Mouse (Mus musculus) stomach, embryonic 14.5 days (tissue): ENCODE results near the gene Tff2. TPM values are rescaled to one million over a fixed set of nuclear protein-coding genes. Genes with fewer than 3 reads are reported as not detected.

Source experiments
- ATAC-seq: fragments of 200-750 bp; cut with Nextera tagmentation; 2 replicates; pipeline ENCODE4 v1.8.0; 2017; ENCODE audit warnings: low read depth, moderate TSS enrichment; ENCODE audit not compliant: insufficient number of reproducible peaks, insufficient read depth, low FRiP score
- H3K27ac ChIP-seq: fragments of 300-500 bp; sonication (generic); 2 replicates; pipeline ENCODE4 v1.5.1; 2014; ENCODE audit warnings: mild to moderate bottlenecking, low read length, moderate library complexity, mixed read lengths
- H3K27me3 ChIP-seq: fragments of 300-500 bp; sonication (generic); 2 replicates; pipeline ENCODE4 v1.6.1; 2014; ENCODE audit warnings: low read length, control low read depth, mixed read lengths; ENCODE audit not compliant: control insufficient read depth, insufficient read depth
- H3K36me3 ChIP-seq: fragments of 300-500 bp; sonication (generic); 2 replicates; pipeline ENCODE4 v1.6.1; 2014; ENCODE audit warnings: mild to moderate bottlenecking, control low read depth, low read length, moderate library complexity, mixed read lengths; ENCODE audit not compliant: control insufficient read depth, insufficient read depth
- H3K4me1 ChIP-seq: fragments of 300-500 bp; sonication (generic); 2 replicates; pipeline ENCODE4 v1.6.1; 2014; ENCODE audit warnings: low read length, control low read depth, mixed read lengths; ENCODE audit not compliant: control insufficient read depth, insufficient read depth
- H3K4me2 ChIP-seq: fragments of 300-500 bp; sonication (generic); replicated peaks from 2 replicates; pipeline ENCODE4 v1.6.1; 2014; ENCODE audit warnings: low read depth, low read length, control low read depth
- H3K4me3 ChIP-seq: fragments of 300-500 bp; sonication (generic); 2 replicates; pipeline ENCODE4 v1.5.1; 2014; ENCODE audit warnings: low read depth, low read length, control low read depth
- H3K9ac ChIP-seq: fragments of 300-500 bp; sonication (generic); replicated peaks from 2 replicates; pipeline ENCODE4 v1.6.1; 2014; ENCODE audit warnings: low read depth, mild to moderate bottlenecking, control low read depth, low read length, moderate library complexity, mixed read lengths
- H3K9me3 ChIP-seq: fragments of 300-500 bp; sonication (generic); 2 replicates; pipeline ENCODE4 v1.6.1; 2016; ENCODE audit warnings: low read depth, low read length, control low read depth; ENCODE audit not compliant: control insufficient read depth
- WGBS: fragments of 180-500 bp; shearing (Covaris S2); extraction: QIAGEN DNeasy Blood & Tissue Kit; methylation state at CpG from one replicate; pipeline ENCODE4 v1.1.7; 2014; 5-methylcytosine and 5-hydroxymethylcytosine counted together
- polyA plus RNA-seq: library from polyadenylated mRNA; unstranded; fragments of >200 nt; fragmentation: Nextera tagmentation; extraction: Ambion mirVana; gene quantifications from 2 replicates; pipeline ENCODE4 v1.2.1, GENCODE M21; 2014

Gene Tff2
- polyA plus RNA-seq, 1 experiment from 2014 or later: 17.7 TPM

DNA sequence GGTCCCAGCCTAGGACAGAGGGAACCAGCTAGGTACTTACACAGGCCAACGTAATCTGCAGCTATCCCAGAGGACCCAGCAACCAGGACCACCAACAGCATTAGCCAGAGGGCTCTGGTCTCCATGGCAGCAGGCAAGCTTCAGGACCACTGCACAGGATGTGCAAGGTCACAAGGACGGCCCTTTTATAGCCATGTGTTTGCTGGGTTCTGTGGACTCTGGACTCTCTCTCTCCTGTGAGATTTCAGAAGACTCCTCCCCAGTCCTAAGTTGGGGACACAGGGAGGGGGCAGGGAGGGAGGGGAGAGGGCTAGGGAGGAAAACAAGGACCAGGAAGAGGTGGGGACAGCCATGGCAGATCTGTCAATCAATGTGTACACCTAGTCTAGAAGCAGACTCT lies 14.6 kb downstream of the Tff2 start, which contains the start of gene Tff3:
Tff3 (minus strand) TSS at position 195 of the 400 bp plus-strand sequence.
- 0 out of 2 replicates have a peak, but pooled peaks have one; percentile 33 for ATAC-seq
- 26% methylated on average over 2 of the region's 2 CpGs for WGBS

DNA sequence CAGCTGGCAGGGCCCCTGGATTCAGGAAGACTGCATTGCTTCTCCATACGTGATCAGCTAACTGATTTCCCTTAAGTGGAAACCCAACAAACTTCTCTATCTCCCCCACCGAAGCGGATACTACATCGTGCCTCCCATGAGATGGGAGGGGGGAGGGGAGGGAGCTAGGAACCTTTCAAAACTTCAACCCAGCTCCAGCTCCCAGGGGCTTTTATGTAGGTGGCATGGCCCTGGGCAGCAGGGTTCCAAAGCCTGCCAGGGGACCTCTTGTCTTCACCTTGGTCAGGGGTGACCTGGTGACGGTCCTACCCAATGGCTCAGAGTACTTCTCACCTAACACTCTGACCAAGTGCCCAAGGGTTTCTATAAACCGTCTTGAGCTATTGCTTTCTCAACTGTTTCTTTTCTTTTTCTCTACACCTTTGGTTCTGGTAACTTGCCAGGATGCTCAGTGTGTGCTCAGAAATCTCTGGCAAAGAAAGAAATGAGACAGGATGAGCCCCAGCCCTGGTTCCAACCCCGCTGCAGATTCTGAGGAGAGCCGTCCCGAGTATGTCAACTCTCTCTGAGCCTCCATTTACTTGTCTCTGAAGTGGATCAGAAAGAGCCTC lies 15.3 kb downstream of the Tff2 start:
- Histone ChIP-seq H3K36me3 (no peaks in the 10 kb centered on the region), H3K9me3 (no peaks in the 10 kb centered on the region), H3K4me2 (no peak overlapping the region), H3K9ac (no peak overlapping the region), H3K27me3 (no peaks in the 10 kb centered on the region), H3K4me1 (no peaks in the 10 kb centered on the region; the same call in 1 of the 2 replicates), H3K4me3 (no peak overlapping the region), H3K27ac (no peak overlapping the region)
- ATAC-seq: no peak
- 83% methylated on average over 9 of the region's 9 CpGs for WGBS

More for the DNA sequence above, 14.6 kb downstream of the Tff2 start, which contains the start of gene Tff3:
- H3K9ac ChIP-seq: no peak within 1 kb of the TSS
- H3K27me3 ChIP-seq: no peaks in the 10 kb centered on the region
- no peak within 1 kb of the TSS for H3K4me3 ChIP-seq
- H3K4me2 ChIP-seq: no peak within 1 kb of the TSS
- no peaks in the 10 kb centered on the region for H3K36me3 ChIP-seq
- H3K4me1 ChIP-seq: no peaks in the 10 kb centered on the region; the same call in 1 of the 2 replicates
- H3K9me3 ChIP-seq: no peaks in the 10 kb centered on the region
- no peak within 1 kb of the TSS for H3K27ac ChIP-seq

DNA sequence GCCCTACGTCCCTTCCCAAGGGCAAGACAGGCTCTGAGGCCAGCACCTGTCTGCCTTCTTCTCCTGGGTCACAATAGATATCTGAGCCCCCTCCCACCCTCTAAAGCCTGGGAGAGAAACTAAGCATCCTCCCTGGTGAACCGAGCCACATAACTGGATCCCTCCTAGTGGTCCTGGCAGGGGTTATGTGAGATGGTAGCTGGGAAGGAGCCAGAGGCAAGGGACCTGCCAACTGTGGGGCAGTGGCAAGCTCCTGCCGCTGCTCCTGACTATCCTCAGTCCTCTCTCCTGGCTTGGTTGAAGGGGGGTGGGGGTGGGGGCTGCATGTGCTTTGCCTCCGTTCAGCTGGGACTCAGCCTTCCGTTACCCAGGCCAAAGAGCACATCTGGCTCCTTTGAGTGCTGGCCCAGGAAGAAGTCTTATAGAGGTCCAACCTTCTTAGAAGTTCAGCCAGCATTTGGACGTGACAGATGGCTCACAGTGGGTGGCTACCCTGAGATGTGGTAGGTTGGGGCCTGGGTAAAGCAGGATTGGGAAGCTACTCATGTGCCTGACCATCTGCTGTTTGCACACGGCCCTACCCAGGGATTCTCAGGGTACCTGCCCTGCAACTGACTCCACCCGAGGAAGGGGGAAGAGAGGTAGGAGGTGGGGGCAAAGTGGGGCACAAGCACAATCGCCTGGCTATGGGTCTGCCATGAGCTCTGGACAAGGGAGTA lies 18.4 kb downstream of the Tff2 start:
- Histone ChIP-seq H3K4me3 (no peak overlapping the region), H3K27ac (no peak overlapping the region), H3K9me3 (no peaks in the 10 kb centered on the region), H3K36me3 (no peaks in the 10 kb centered on the region), H3K4me1 (no peaks in the 10 kb centered on the region), H3K9ac (no peak overlapping the region), H3K27me3 (no peaks in the 10 kb centered on the region), H3K4me2 (no peak overlapping the region)
- 41% methylated on average over 9 of the region's 9 CpGs for WGBS
- ATAC-seq: no peak

DNA sequence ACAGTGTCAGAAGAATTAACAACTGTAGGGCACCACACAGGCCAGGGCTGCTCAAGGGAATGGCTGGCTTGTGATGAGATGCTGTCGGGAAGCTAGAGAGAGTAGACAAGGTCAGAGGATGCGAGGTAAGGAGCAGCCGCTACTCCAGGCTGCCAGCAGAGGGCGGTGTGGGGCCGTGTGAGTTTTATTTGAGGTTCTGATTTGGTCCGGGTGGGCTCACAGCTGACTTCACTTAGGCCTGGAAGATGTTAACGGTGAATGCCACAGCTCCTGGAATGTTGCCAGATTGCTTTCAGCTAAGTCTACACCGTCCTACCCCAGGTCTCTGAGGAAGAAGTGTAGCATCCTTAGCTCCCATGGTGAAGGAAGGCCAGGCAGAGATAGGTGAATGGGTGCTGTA lies 22.1 kb downstream of the Tff2 start:
- H3K4me3 ChIP-seq: no peak overlapping the region
- no peak for ATAC-seq
- H3K27ac ChIP-seq: no peak overlapping the region
- WGBS: 12% methylated on average over 8 of the region's 8 CpGs
- no peaks in the 10 kb centered on the region for H3K36me3 ChIP-seq
- no peak overlapping the region for H3K4me2 ChIP-seq
- H3K9ac ChIP-seq: no peak overlapping the region
- H3K4me1 ChIP-seq: no peaks in the 10 kb centered on the region
- no peaks in the 10 kb centered on the region for H3K9me3 ChIP-seq
- H3K27me3 ChIP-seq: no peaks in the 10 kb centered on the region

DNA sequence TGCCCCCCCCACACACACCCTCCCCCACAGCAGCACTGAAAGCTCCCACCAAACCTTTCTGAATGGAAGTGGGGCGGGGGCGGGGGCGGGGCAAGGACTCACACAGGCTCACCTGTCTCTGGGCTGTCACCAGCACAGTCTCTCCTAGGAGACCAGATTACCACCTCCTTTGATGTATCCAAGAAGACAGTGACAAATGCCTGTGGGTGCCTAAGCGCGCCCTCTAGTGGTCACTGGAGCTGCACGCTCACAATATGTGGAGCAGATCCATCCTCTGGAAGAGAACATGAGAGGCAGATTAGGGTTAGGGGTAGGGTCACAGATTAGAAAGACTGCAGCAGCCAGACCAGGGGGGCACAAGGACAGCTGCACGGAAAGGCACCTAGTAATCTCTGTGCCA lies 24.7 kb downstream of the Tff2 start:
- no peaks in the 10 kb centered on the region for H3K27me3 ChIP-seq
- no peak for ATAC-seq

DNA sequence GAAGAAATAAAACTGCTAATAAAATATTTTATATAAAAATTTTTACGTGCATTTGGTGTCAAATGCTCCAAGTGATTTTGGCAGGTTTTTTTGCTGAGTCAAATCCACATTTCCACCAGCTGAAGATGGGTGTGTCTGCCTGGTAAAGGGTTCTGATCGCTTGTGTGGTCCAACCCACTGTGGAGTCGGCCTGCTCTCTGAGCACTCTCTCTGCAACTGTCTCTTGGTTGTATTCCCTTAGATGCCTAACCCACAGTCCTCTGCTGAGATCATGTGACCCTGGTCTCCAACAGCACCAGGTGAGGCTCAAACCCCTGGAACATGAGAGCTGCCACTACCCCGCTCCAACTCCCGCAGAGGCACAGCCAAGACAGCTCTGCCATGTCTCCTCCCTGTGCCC lies 26.1 kb downstream of the Tff2 start:
- Histone ChIP-seq H3K27ac (no peak overlapping the region), H3K4me2 (no peak overlapping the region), H3K36me3 (no peaks in the 10 kb centered on the region), H3K4me3 (no peak overlapping the region), H3K9ac (no peak overlapping the region), H3K4me1 (no peaks in the 10 kb centered on the region), H3K9me3 (no peaks in the 10 kb centered on the region), H3K27me3 (no peaks in the 10 kb centered on the region)
- ATAC-seq: no peak
- WGBS: 84% methylated on average over 5 of the region's 5 CpGs

More for the DNA sequence above, 24.7 kb downstream of the Tff2 start:
- no peak overlapping the region for H3K9ac ChIP-seq
- no peak overlapping the region for H3K4me3 ChIP-seq
- 11% methylated on average over 7 of the region's 7 CpGs for WGBS
- H3K27ac ChIP-seq: no peak overlapping the region
- no peaks in the 10 kb centered on the region for H3K9me3 ChIP-seq
- no peaks in the 10 kb centered on the region for H3K4me1 ChIP-seq
- H3K36me3 ChIP-seq: no peaks in the 10 kb centered on the region
- no peak overlapping the region for H3K4me2 ChIP-seq

DNA sequence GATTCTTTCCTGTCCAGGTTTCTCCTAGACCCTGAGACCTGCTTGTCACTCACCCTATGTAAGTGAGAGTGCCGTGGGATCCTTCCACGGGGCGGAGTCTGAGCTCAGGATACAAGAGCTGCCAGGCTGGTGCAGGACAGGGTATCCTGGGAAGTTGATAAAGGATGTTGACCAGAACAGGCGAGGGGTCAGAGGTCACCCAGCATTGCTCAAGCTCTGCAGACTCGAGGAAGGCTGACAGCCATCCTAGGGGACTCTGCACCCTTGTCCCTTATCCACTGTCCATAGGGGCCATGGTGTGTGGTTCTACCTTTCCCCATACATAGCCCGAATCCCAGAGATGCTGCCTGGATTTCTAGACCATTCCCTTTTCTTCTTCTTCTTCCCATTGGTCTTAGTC lies 28.0 kb downstream of the Tff2 start:
- Histone ChIP-seq H3K36me3 (no peaks in the 10 kb centered on the region), H3K27me3 (no peaks in the 10 kb centered on the region), H3K4me1 (no peaks in the 10 kb centered on the region), H3K4me2 (no peak overlapping the region), H3K4me3 (no peak overlapping the region), H3K27ac (no peak overlapping the region), H3K9ac (no peak overlapping the region), H3K9me3 (no peaks in the 10 kb centered on the region)
- no peak for ATAC-seq
- 42% methylated on average over 6 of the region's 6 CpGs for WGBS

DNA sequence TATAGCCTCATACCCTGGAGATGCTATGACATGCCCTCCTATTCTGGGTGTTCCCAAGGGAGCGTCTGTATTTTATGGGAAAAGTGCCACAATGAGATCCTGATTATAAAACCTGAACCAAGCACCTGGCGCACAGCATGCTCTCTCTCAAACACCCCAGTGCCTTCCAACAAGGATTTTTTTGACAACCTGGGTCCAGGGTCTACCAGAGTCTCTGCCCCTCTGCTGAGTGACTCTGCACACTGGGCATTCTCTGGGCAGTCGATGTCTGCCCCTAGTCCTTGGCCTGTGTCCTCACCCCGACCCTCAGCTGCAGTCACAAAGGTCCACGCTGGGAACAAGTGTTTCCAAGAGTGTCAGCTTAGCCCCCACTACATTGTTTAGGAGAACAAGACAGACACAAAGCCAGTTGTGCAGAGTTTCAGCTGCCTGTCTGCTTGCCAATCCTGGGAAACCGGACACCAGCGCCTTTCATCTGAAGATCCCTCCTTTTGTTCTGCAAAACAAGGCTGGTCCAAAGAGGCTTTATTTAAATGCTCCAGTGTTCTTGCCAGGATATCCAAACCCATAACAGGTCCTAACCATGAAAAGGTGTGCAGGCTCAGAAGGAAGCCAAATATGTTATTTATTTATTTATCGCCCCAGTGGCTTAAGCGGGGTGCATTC lies 30.8 kb downstream of the Tff2 start:
- 62% methylated on average over 9 of the region's 9 CpGs for WGBS
- no peak overlapping the region for H3K4me2 ChIP-seq
- H3K9me3 ChIP-seq: no peaks in the 10 kb centered on the region
- no peak overlapping the region for H3K27ac ChIP-seq
- no peaks in the 10 kb centered on the region for H3K27me3 ChIP-seq
- ATAC-seq: no peak
- no peaks in the 10 kb centered on the region for H3K36me3 ChIP-seq
- no peak overlapping the region for H3K9ac ChIP-seq
- H3K4me3 ChIP-seq: no peak overlapping the region
- H3K4me1 ChIP-seq: no peaks in the 10 kb centered on the region
